Mouse (Mus musculus) C2C12 (cell line): ENCODE measurements around the gene Asb18.

Source experiments
- CTCF ChIP-seq: IDR thresholded peaks from one replicate; pipeline ENCODE4 v1.5.1; 2011; ENCODE audit not compliant: control insufficient read depth, insufficient read depth, insufficient read length
- FOSL1 ChIP-seq: IDR thresholded peaks from one replicate; pipeline ENCODE4 v1.8.0; 2011; ENCODE audit warnings: mild to moderate bottlenecking, low read length; ENCODE audit not compliant: poor library complexity, insufficient read depth, severe bottlenecking
- MAX ChIP-seq: IDR thresholded peaks from one replicate; pipeline ENCODE4 v1.6.1; 2011; ENCODE audit warnings: mild to moderate bottlenecking, control low read depth
- MYOD1 ChIP-seq: IDR thresholded peaks from one replicate; pipeline ENCODE4 v1.6.1; 2011; ENCODE audit warnings: low read depth; ENCODE audit not compliant: control insufficient read depth, insufficient read length
- MYOG ChIP-seq: IDR thresholded peaks from one replicate; pipeline ENCODE4 v1.6.1; 2011; ENCODE audit not compliant: control insufficient read depth, insufficient read length; ENCODE audit errors: extremely low read depth
- USF1 ChIP-seq: IDR thresholded peaks from one replicate; pipeline ENCODE4 v1.6.1; 2011; ENCODE audit warnings: low read depth, mild to moderate bottlenecking, control low read depth, moderate library complexity

GRCm38 (mm10) chr1:89927061-89927661, 87.3 kb downstream of the Asb18 start:
- TF ChIP-seq CTCF (no peak), MYOG (no peak), MAX (no peak), MYOD1 (no peak), USF1 (no peak), FOSL1 (no peak)
